Mouse (Mus musculus) liver, postnatal 0 days (tissue): ENCODE results near the gene Zbtb8b.

Experiments used
- CTCF ChIP-seq: sonication (generic); IDR thresholded peaks from 2 replicates; pipeline ENCODE4 v1.5.1; 2016; ENCODE audit warnings: antibody characterized with exemption, low read depth
- EP300 ChIP-seq: IDR thresholded peaks from 2 replicates; pipeline ENCODE4 v1.6.1; 2016; ENCODE audit warnings: antibody characterized with exemption, low read depth, mild to moderate bottlenecking

- TF ChIP-seq EP300: no peak
- TF ChIP-seq CTCF: no peak
Measured at GRCm38 (mm10) chr4:129440340-129441063, at the start of gene Zbtb8b.
